Mouse (Mus musculus) testis, adult 2 months (tissue): ENCODE results near the gene Gbp2b.

Source experiments
- CTCF ChIP-seq: fragments of 200-500 bp; IDR thresholded peaks from 2 replicates; pipeline ENCODE4 v1.5.1; 2012; ENCODE audit warnings: low read depth, mild to moderate bottlenecking, inconsistent platforms, low read length, moderate library complexity; ENCODE audit not compliant: control insufficient read depth, insufficient read depth, insufficient replicate concordance
- POLR2A ChIP-seq: fragments of 200-500 bp; IDR thresholded peaks from 2 replicates; pipeline ENCODE4 v1.6.1; 2012; ENCODE audit warnings: low read depth, mild to moderate bottlenecking, inconsistent platforms, low read length, moderate library complexity; ENCODE audit not compliant: control insufficient read depth

DNA sequence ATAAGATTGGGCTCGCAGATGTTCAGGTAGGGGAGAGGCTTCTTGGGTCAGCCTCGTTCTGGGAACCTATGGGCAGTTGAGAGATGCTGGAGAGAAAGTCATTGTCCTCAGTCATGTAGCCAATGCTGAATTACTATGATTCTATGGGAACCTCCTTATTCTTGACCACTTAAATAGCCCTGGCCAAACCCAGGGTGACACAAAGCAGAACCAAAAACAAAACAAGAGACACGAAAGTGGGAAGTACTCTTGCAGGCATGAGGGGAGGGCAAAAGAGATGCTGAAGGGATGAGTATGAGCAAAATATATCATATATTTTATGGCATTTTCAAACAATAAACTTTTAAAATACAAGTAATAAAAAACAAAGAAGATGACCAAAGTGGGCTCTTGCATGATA lies 17.5 kb upstream of the Gbp2b start:
- TF ChIP-seq CTCF (no peak), POLR2A (no peak)
